ENCODE assay signal across 26 mouse cellular contexts in the genomic region with DNA sequence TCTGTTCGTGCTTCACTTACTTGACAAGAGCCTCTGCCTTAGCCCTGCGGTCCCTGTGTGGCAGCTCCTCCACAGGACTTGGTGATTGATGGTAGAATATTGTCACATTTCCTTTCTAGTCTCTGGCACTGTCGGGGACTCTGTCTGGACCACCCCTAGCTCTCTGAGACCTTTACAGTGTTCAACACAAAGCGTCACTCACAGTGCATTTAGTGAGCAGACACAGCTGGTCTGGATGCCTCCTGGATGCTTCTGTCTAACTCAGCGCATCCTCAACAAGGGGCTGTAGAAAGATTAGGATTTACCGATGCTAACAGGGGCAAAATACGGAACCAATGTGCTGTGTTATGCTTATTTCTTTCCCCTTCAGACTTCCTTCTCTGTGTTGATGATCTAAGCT. TPM values are rescaled to one million over a fixed set of nuclear protein-coding genes. Genes with fewer than 3 reads are reported as not detected.
DNase-seq lines count a peak whose midpoint lies in the region; ATAC-seq lines count a peak whose summit lies in the region.
"Had no signal": no experiment of that assay in that cellular context is flagged by ENCODE, and none has a peak within 500 bp of the region (broad histone marks: within the 10 kb centered on the region; RNA-seq: fewer than 3 reads in every experiment).

No protein-coding gene starts in this region.

- peak overlapping the region; percentile 58 for H3K27ac ChIP-seq in forebrain, embryonic 16.5 days (ENCODE audit: low read length)
- H3K27ac ChIP-seq in forebrain, embryonic 10.5 days = no peak overlapping the region
- H3K27ac ChIP-seq in hindbrain, embryonic 14.5 days = peak overlapping the region; percentile 32; the same call in 1 of the 2 replicates
- H3K27ac ChIP-seq in hindbrain, embryonic 10.5 days = no peak overlapping the region; the same call in 1 of the 2 replicates
- H3K27ac ChIP-seq in neural tube, embryonic 13.5 days (replicated peaks) = peak overlapping the region; percentile 24
- H3K27ac ChIP-seq: embryonic facial prominence, embryonic 10.5 days; embryonic facial prominence, embryonic 15.5 days; hindbrain, embryonic 12.5 days; kidney, embryonic 15.5 days; layer of hippocampus, adult 2 months; liver, embryonic 12.5 days; stomach, postnatal 0 days had no signal

- ATAC-seq in forebrain, embryonic 16.5 days = no peak
- no peak for ATAC-seq in hindbrain, embryonic 14.5 days (ENCODE audit: low FRiP score)
- no peak for ATAC-seq in neural tube, embryonic 13.5 days (ENCODE audit: low read depth)
- ATAC-seq in CD4-positive, CD25-positive, alpha-beta regulatory T cell, adult 4 months = no peak
- ATAC-seq: liver, embryonic 12.5 days; liver, postnatal 0 days had no signal

- no peaks in the 10 kb centered on the region for H3K27me3 ChIP-seq in forebrain, embryonic 16.5 days (replicated peaks; ENCODE audit: control insufficient read depth, insufficient read depth, low read length)
- H3K27me3 ChIP-seq in forebrain, embryonic 10.5 days (ENCODE audit: poor library complexity, severe bottlenecking) = no peaks in the 10 kb centered on the region
- no peaks in the 10 kb centered on the region for H3K27me3 ChIP-seq in hindbrain, embryonic 14.5 days (ENCODE audit: control insufficient read depth, insufficient read depth, low read length)
- no peaks in the 10 kb centered on the region for H3K27me3 ChIP-seq in hindbrain, embryonic 10.5 days (ENCODE audit: insufficient read depth, poor library complexity, severe bottlenecking)
- no peaks in the 10 kb centered on the region for H3K27me3 ChIP-seq in neural tube, embryonic 13.5 days
- H3K27me3 ChIP-seq: embryonic facial prominence, embryonic 15.5 days; hindbrain, embryonic 12.5 days; liver, embryonic 12.5 days had no signal

- no peaks in the 10 kb centered on the region for H3K36me3 ChIP-seq in forebrain, embryonic 16.5 days (ENCODE audit: control insufficient read depth, insufficient read depth)
- H3K36me3 ChIP-seq in forebrain, embryonic 10.5 days (replicated peaks) = no peaks in the 10 kb centered on the region
- no peaks in the 10 kb centered on the region for H3K36me3 ChIP-seq in hindbrain, embryonic 14.5 days (replicated peaks; ENCODE audit: control insufficient read depth, insufficient read depth)
- no peaks in the 10 kb centered on the region for H3K36me3 ChIP-seq in hindbrain, embryonic 10.5 days
- H3K36me3 ChIP-seq in neural tube, embryonic 13.5 days = no peaks in the 10 kb centered on the region
- H3K36me3 ChIP-seq: embryonic facial prominence, embryonic 10.5 days; embryonic facial prominence, embryonic 15.5 days; hindbrain, embryonic 12.5 days; kidney, embryonic 15.5 days; liver, embryonic 12.5 days had no signal

- DNase-seq in forebrain, embryonic 10.5 days (ENCODE audit: extremely low spot score, low spot score) = no peak
- no peak for DNase-seq in hindbrain, embryonic 14.5 days (ENCODE audit: low spot score)
- DNase-seq in hindbrain, embryonic 10.5 days (ENCODE audit: low spot score) = no peak
- no peak for DNase-seq in neural tube, embryonic 10.5 days (ENCODE audit: extremely low spot score, low spot score)
- DNase-seq in adrenal gland, adult 8-10 months = no peak
- DNase-seq: adrenal gland, postnatal 36 days; cerebellum, adult 18-20 months; cerebellum, postnatal 10 days; heart, postnatal 14 days; kidney, adult 18-20 months; kidney, postnatal 25 days; liver, postnatal 0 days; right cerebral cortex, postnatal 4 days; thymus, adult 18-20 months; thymus, postnatal 25 days had no signal

- 63% methylated on average over 7 of the region's 7 CpGs for WGBS in forebrain, embryonic 16.5 days
- 81% methylated on average over 7 of the region's 7 CpGs for WGBS in forebrain, embryonic 10.5 days
- WGBS in hindbrain, embryonic 14.5 days = 46% methylated on average over 7 of the region's 7 CpGs
- WGBS in hindbrain, embryonic 10.5 days = 61% methylated on average over 7 of the region's 7 CpGs
- 42% methylated on average over 7 of the region's 7 CpGs for WGBS in neural tube, embryonic 13.5 days

- no peak overlapping the region for H3K4me3 ChIP-seq in forebrain, embryonic 16.5 days (replicated peaks; ENCODE audit: low read length)
- no peak overlapping the region for H3K4me3 ChIP-seq in forebrain, embryonic 10.5 days
- no peak overlapping the region for H3K4me3 ChIP-seq in hindbrain, embryonic 14.5 days (replicated peaks; ENCODE audit: low read length)
- no peak overlapping the region for H3K4me3 ChIP-seq in hindbrain, embryonic 10.5 days
- H3K4me3 ChIP-seq in neural tube, embryonic 13.5 days = no peak overlapping the region
- H3K4me3 ChIP-seq: embryonic facial prominence, embryonic 10.5 days; embryonic facial prominence, embryonic 15.5 days; hindbrain, embryonic 12.5 days; kidney, embryonic 15.5 days; layer of hippocampus, adult 2 months; liver, embryonic 12.5 days had no signal

- no peak overlapping the region for H3K9ac ChIP-seq in forebrain, embryonic 16.5 days (replicated peaks; ENCODE audit: low read depth, low read length)
- no peak overlapping the region for H3K9ac ChIP-seq in hindbrain, embryonic 14.5 days
- H3K9ac ChIP-seq in neural tube, embryonic 13.5 days = no peak overlapping the region
- H3K9ac ChIP-seq: embryonic facial prominence, embryonic 15.5 days; hindbrain, embryonic 12.5 days; kidney, embryonic 15.5 days; liver, embryonic 12.5 days; liver, postnatal 0 days had no signal

- H3K9me3 ChIP-seq in forebrain, embryonic 16.5 days (ENCODE audit: control insufficient read depth, low read length) = no peaks in the 10 kb centered on the region
- H3K9me3 ChIP-seq in forebrain, embryonic 10.5 days = no peaks in the 10 kb centered on the region
- H3K9me3 ChIP-seq in hindbrain, embryonic 14.5 days (ENCODE audit: control insufficient read depth, low read length) = no peaks in the 10 kb centered on the region
- H3K9me3 ChIP-seq in hindbrain, embryonic 10.5 days = no peaks in the 10 kb centered on the region
- no peaks in the 10 kb centered on the region for H3K9me3 ChIP-seq in neural tube, embryonic 13.5 days
- H3K9me3 ChIP-seq: embryonic facial prominence, embryonic 10.5 days; embryonic facial prominence, embryonic 15.5 days; hindbrain, embryonic 12.5 days; kidney, embryonic 15.5 days; liver, embryonic 12.5 days had no signal

- H3K4me2 ChIP-seq in forebrain, embryonic 16.5 days (ENCODE audit: low read length) = no peak overlapping the region
- no peak overlapping the region for H3K4me2 ChIP-seq in hindbrain, embryonic 14.5 days (replicated peaks)
- no peak overlapping the region for H3K4me2 ChIP-seq in neural tube, embryonic 13.5 days
- H3K4me2 ChIP-seq: embryonic facial prominence, embryonic 15.5 days; hindbrain, embryonic 12.5 days; kidney, embryonic 15.5 days; liver, embryonic 12.5 days had no signal

- peaks cover 10% of the 10 kb centered on the region; the same call in 1 of the 2 replicates for H3K4me1 ChIP-seq in forebrain, embryonic 16.5 days (replicated peaks; ENCODE audit: control insufficient read depth, insufficient read depth, low read length)
- H3K4me1 ChIP-seq in forebrain, embryonic 10.5 days = no peaks in the 10 kb centered on the region
- 0 out of 2 replicates have a peak, but pooled peaks cover 4% of the 10 kb centered on the region for H3K4me1 ChIP-seq in hindbrain, embryonic 14.5 days (replicated peaks; ENCODE audit: control insufficient read depth, insufficient read depth, low read length)
- H3K4me1 ChIP-seq in hindbrain, embryonic 10.5 days (replicated peaks) = peaks cover 15% of the 10 kb centered on the region
- H3K4me1 ChIP-seq in neural tube, embryonic 13.5 days (replicated peaks) = 0 out of 2 replicates have a peak, but pooled peaks cover 2% of the 10 kb centered on the region
- H3K4me1 ChIP-seq: embryonic facial prominence, embryonic 10.5 days; embryonic facial prominence, embryonic 15.5 days; kidney, embryonic 15.5 days; liver, embryonic 12.5 days had no signal

RNA-seq across cellular contexts. Expression of a gene that starts 22.0 kb away (rescaled TPM):
- polyA plus RNA-seq in forebrain, embryonic 16.5 days (2015; fragmentation: Nextera tagmentation; extraction: Ambion mirVana) = 0.22 and 0.37 TPM in 2 replicates
- polyA plus RNA-seq in forebrain, embryonic 10.5 days (2016; fragmentation: Nextera tagmentation; extraction: Ambion mirVana) = 0.02 TPM in 1 of 2 replicates, not detected in the other
- polyA plus RNA-seq in hindbrain, embryonic 14.5 days (2014; fragmentation: Nextera tagmentation; extraction: Ambion mirVana) = 0.12 and 0.18 TPM in 2 replicates
- 0.06 and 0.13 TPM in 2 replicates for polyA plus RNA-seq in hindbrain, embryonic 10.5 days (2016; fragmentation: Nextera tagmentation; extraction: Ambion mirVana)
- polyA plus RNA-seq in neural tube, embryonic 13.5 days (2015; fragmentation: Nextera tagmentation; extraction: Ambion mirVana) = 0.33 and 0.38 TPM in 2 replicates
- total RNA-seq in adrenal gland, adult 8-10 months (2022) = 1 to 10 TPM; 2.4 to 4.2 (median 3.7) TPM
- 1 to 10 TPM; 1.0 to 1.2 TPM for polyA plus RNA-seq in CD4-positive, CD25-positive, alpha-beta regulatory T cell, adult 4 months (2017; shearing (Covaris generic))
- total RNA-seq: megakaryocyte, adult 5-6 weeks had no signal
- polyA plus RNA-seq: embryonic facial prominence, embryonic 10.5 days had no signal

Comparison
In these comparisons a context has a peak if more than half of its experiments do, and no peak if none do; other contexts are left out.
1. H3K27ac ChIP-seq: peak in forebrain, embryonic 16.5 days (single experiment), hindbrain, embryonic 14.5 days (single experiment) and neural tube, embryonic 13.5 days (single experiment); none in forebrain, embryonic 10.5 days (single experiment) and hindbrain, embryonic 10.5 days (single experiment).